Mouse (Mus musculus) urinary bladder, adult 2 months (tissue): ENCODE data around the gene Gramd1b. TPM values are rescaled to one million over a fixed set of nuclear protein-coding genes. Genes with fewer than 3 reads are reported as not detected.

Experiments
- DNase-seq: peaks from one replicate; pipeline ENCODE4 v3.0.0; 2022; ENCODE audit warnings: low spot score
- polyA plus RNA-seq: library from polyadenylated mRNA; depleted of rRNA; stranded (reverse); fragments of >200 nt; gene quantifications from 2 replicates; pipeline ENCODE4 v1.2.3, GENCODE M21; 2012

Gene Gramd1b
- polyA plus RNA-seq, 1 experiment = 5.9 TPM

DNA sequence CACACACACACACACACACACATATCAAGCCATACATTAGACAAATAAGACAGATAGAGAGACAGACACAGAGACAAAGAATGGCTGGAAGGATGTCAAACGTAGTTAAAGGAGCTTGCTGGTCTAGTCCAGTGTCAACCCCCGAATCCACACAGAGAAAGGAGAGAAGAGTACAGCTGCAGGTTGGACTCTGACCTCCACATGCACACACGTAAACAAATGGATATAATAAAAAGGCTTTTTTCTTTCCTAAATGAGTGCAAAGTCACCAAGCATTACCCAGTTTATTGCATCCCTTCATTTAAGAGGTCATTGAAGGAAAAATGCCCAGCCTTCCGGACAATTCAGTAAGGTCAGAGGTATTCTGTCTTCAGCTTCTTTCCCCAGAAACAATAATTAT, 161.0 kb downstream of the Gramd1b start:
- DNase-seq = no peak

DNA sequence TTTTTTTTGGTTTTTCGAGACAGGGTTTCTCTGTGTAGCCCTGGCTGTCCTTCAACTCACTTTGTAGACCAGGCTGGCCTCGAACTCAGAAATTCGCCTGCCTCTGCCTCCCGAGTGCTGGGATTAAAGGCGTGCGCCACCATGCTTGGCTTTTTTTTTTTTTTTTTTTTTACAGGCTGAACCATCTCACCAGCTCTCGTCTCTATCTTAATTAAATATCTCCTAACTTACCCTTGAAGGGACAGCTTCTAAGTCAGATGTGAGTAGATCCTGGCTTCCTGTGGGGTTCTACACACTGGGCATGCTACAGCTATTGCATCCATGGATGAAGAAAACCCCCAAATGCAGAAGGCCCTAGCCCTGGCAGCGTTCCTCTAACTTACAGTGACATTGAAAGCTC, 164.4 kb downstream of the Gramd1b start:
- DNase-seq = no peak

DNA sequence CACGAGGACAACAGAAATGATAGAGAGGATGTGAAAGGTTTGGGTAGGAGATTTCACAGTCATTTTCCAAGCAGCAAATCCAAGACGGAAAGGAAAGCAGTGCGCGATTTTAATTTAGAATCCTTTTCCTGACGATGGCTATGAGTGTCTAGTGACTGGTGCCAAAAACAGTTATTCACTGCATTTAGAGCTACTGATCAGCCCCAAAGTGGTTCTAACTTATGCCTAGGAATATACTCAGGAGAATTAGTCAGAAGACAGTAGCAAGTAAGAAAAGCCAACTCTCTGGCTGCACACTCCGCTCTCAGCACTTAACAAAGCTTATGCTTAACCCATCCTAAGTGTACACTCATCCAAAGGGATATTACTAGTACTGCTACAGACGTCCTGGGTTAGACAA, 166.9 kb downstream of the Gramd1b start:
- no peak for DNase-seq

DNA sequence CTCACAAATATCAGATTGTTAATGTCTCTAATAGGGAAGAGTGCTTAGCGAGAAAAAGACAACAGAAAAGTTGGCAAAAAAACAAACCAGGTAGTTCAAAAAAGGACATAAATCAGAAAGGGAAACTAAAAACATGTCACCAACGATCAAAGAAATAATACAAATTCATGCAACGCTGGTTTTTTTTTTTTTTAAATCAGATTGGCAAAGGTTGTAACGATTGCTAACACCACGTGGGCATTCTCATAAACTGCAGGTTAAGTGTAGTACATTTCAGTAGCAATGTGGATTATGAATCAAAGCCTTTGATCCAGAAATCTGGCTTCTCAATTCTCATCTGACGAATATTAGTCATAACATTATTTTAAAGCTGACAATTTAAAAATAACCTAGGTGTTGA, 169.2 kb downstream of the Gramd1b start:
- DNase-seq = no peak

DNA sequence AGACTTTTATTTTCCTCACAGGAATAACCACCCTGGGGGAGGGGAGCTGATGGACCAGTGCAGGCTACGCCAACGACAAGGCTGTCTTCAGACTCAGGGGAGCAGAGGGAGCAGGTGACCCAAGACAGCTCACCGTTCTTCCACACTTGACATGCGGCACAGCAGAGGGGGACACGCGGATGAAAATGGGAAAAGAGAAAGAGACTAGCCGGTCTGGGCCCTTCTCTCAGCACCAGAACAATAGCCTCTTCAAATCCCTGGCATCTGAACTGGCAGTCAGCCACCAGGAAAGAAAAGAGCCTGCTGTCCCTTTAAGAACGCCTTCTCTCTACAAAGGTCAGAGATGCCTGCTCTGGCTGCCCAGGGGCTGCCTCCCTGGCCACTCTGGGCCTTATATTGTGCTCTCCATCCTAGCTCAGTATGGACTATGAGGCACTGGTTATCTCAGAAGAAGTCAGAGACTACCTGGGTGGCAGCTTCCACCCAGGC, 172.7 kb downstream of the Gramd1b start:
- DNase-seq = no peak

DNA sequence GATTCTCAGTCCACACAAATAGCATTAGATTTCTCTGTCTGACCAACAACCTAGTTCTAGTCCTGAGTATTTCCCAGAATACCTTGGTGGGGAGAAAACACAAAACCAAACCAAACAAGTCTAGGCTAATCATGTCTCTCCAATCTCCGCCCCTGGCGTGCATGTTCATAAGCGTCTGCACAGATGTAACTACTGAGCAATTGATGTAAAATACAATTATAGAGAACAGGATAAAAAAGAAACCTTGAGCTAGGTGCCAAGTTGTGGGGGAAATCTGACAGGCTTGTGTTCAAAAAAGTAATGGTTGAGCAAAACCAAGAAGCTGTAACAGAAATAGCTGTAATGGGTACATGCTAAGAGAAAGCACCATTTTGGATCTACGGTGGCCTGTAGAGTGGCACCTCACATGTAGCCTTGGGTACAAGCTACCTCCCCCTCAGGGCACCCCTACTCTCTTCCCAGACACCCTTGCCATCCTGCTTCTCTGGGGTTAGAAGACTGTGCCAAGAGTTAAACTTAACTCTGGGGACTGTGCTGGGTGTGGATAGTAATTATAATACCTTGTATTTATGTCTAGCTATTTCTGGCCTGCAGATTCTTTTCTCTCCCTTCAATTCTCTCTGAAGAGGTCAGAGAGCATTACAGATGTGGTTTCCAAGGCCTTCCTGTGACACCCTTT, 174.3 kb downstream of the Gramd1b start:
- no peak for DNase-seq

DNA sequence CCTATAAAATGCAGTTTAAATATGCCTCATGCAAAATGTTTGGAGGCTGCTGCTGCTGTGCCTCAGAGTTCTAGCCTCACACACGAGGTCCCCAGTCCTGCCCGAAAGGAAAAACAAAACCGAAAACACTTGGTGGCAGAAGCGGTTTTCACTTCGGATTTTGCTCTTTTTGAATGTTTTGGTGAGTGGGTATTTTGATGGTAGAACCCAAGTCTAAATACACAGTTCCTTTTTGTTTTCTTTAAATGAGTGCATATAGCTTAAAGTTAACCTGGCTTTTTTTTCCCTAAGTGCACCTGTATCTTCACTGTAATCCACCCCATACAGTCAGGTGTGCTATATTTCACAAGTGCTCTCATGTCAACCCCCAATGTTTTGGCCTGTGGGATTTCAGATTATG, 174.8 kb downstream of the Gramd1b start:
- no peak for DNase-seq

DNA sequence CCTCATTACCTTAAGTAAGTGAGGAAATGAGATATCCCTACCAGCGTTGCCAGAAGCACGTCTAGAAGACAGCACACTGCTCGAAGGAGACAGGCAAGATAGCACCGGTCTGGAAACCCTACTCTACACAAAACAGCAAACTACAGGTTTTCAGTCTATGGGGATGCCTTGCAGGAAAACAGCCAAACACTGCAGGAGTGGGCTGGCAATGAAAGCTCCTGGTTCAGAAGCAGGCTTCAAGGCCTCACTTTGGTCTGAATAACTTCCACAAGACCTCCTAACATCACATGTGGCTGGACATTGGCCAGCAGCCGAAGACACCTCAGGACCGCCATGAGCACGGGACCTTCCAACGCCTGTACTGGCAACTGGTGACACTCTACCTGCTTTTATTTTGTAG, 175.8 kb downstream of the Gramd1b start:
- DNase-seq = no peak

DNA sequence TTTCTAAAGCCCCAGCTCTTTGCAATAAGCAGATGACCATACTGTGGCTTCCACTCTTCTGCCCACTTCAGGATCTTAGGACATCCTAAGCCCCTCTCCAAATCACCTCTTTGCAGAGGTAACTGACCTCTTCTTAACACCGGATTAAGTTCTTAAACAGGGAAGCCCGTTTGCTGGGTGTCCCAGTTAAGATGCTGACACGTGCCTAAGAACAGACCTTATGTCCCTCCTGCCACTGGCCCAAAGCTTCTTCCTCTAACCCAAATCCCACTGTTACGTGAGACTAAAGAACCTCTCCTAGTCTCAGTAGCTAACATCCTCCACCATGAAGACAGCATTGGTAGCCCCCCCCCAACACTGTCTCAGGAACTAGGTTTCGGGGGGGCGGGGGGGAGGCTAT, 177.6 kb downstream of the Gramd1b start:
- no peak for DNase-seq

DNA sequence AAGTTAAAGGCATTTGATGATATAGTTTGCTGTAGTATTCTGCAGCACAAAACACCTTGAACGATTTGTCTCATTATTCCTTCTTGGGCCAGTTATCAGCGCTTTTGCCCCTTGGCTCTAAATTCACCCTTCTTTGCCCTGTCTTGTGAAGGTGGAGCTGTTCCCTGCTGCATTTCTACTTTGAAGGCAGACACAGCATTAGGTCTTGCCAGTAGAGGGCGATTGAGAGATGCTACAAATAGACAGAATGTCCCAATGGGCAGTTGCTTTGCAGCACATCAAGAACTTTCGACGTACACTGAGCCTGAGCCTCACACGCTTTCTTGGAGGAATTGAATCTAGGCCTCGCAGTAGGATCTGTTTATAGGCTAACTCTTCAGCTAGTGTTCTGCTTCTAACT, 180.5 kb downstream of the Gramd1b start:
- DNase-seq = no peak

DNA sequence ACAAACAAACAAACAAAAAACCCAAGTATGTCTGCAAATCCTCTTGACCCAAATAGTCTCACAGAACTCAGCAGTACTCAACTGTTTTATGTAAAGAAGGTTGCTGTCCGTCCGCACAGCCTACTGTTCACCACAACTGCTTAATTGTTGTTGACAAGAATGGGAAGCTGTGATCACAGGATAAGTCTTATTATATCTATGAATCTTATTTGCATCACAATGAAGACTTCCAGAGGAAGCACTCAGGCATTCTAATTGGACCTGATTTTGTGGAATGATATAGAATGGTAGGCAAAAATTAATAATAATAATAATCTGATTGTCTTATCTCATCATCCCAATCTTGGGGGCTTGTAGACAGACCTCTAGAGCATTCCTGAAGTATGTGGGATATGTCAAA, 181.1 kb downstream of the Gramd1b start:
- no peak for DNase-seq

DNA sequence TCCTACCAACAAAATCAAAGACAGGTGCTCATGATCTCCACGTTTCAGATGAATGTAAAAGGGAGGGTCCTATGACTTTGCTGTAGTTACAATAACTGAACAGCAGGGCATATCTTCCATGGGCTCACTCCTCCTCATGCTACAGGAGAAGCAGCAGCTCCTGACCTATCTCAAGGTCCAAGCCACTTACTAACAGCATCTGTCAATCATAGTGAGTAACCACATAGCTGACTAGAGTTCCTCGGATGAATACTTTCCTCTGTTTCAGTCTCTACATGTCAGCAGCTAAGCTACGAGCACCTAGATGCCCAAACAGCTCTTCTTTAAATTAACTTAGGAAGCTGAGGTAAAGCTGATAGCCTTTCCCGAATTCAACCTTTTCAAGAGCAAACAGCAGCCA, 181.6 kb downstream of the Gramd1b start:
- no peak for DNase-seq

DNA sequence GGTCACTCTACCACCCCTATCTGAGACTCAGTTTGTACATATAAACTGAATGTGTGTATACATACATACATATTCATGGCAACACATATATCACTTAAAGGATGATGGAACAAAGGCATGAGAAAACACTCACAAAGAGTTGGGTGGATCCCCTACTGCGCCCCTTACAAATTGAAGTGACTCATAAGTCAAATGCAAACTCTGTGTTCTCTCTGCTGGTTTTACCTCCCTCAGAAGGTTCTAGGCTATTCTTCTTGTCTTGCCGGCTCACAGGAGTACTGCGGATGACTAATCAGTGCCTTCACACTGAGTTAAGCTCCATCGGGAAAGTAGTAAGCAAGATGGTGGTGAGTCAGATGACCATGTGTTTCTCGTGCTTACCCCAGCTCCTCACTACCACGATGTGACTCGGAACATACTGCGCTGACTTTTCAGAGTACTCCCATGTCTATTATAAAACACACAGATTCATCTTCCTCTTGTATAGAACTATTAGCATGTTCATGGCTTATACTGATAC, 182.4 kb downstream of the Gramd1b start:
- DNase-seq = no peak

DNA sequence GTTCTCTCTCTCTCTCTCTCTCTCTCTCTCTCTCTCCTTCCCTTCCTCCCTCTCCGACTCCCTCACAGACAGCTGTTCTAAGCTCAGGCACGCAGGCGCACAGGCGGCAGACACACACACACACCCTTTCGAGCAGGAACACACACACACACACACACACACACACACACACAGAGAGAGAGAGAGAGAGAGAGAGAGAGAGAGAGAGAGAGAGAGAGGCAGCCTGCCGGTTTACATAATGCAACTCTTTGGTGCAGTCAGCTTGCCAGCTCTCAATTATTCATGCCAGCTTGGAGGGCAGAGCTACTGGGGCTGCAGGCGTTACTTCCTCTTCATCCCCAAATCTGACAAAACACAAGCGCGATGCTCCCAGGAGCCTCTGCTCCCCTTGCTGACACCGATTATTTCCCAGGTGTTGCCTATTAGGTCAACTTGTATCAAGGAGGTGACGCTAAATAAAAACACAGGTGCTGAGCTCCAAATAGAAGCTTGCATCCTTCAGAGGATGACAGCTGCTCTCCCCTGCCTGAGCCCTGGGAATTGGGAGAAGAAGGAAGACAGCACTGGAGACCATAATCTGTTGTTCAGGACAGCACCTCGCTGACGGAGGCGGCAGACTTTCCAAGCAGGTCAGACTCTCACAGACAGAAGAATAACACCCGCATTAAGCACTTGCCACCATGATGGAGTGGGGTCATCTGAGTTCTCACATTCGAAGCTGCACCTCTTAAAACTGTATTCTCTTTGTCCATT, 184.8 kb downstream of the Gramd1b start:
- no peak for DNase-seq

DNA sequence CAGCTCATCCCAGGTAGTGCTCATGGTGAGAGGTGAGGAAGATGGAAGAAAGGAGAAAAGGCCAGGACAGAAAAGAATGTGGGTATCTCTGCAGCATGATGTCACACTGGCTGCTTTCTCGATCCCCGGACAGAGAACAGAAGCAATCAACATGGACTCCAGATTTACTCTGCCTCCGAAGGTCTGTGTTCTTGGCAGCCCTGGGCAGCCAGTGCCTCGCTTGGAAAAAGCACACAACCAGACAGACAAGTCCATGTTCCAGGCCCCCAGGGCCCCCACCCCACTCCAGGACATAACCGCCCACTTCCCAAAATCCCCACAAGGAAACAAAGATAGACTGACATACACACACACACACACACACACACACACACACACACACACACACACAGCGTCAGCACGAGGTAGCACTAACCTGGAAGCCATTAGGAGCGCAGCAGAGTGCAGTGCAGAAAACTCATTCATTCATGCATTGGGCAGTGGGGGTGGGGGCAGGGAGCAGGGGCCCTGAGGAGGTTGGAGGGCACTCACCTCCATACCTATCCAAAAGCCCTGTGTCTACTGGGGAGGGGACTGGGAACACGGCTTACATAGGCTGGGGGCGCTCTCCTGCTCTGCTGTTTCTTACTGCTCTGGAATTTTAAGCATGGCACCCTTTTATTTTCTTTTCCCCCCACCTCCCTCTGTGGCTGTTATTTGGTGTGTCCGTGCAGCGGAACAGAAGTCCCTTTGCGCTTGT, 185.5 kb downstream of the Gramd1b start:
- DNase-seq = no peak

DNA sequence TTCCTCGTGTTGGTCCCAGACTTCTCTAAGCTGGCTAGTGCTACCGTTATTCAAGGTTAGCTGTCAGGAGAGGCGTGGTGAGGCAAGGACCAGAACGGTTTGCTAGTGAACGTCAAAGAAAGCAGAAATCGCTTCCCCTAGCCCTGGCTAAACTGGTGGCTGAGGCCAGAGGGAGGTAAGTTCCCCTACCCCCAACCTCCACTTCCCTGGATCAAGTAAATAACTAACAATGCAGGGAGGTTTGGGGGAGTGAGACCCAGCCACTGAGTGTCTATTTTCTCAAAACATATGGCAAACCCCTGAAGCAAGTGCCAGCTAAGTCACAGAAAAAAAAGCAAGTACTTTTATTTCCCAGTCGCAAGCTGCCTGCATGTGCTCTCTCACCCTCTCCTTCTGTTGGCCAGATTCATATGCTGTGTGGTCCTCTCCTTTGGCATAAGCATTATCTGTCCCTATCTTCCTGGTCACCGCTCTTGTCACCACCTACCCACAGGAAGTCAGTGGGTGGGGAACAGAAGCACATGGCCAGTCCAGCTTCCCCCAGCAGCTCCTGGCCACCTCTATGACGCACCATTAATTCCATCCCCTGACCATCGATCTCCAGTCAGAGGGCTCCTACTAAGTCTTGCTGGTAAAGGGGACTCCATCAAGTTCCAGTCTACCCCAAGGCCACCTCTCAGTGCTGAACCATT, 186.2 kb downstream of the Gramd1b start:
- no peak for DNase-seq

DNA sequence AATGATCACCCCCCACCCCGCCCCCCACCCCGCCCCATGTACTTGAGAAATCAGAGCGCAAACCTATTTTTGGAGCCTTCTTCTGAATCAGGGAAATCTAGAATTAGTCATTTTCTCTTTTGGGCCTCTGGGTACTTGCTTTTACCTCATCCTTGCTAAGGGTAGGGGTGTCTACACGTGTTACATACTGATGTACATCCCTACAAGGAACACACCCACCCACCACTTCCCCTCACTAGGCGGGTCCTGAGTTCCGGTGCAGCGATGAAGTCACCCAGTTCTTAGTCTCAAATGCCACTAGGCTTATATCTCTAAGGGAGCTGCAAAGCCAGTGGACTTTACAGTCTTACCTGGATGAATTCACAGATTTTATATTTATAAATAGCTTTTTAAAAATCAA, 187.4 kb downstream of the Gramd1b start:
- DNase-seq = no peak

DNA sequence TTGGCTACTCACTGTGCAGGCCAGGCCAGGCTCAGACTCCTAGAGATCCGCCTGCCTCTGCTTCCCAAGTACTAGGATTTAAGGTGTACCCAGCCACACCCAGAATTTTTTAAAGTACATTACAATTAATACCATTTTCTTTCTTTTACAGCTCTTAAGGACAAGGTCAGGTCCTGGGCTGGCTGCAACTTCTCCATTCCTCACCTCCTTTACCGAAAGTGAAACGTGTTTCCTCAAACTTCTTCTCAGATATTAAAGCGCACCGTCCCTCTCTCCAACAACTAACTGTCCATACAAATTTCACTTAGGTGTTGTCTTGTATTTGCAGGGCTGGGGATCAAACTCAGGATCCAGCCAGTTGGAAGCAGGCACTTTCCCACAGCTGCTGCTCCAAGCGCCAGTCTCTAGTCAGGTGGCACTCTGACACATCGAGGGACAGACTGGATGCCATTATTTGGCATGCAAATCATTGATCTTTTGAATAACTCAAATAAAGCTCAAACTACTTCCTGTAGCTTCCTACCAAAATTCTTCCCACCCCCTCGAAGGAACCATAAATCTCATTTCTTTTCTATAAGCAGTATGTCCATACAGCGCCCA, 188.0 kb downstream of the Gramd1b start:
- no peak for DNase-seq

DNA sequence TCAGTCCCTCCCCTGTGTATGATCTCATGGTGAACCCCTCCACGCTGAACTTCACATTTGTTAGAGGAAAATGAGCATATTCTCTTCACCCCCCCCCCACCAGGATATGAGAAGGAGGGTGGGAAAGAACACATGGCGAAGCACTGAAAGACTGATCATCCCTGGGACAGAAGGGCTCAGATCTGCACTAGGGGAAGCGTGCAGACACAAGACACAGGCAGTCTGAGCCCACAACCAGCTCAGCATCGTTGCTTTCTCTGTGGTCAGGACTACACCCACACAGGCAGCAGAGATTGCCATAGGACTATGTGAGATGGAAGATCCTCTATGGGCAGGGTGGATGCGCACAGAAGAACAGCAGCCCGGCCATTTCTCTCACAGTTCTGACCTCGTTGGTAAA, 189.1 kb downstream of the Gramd1b start:
- DNase-seq = no peak

DNA sequence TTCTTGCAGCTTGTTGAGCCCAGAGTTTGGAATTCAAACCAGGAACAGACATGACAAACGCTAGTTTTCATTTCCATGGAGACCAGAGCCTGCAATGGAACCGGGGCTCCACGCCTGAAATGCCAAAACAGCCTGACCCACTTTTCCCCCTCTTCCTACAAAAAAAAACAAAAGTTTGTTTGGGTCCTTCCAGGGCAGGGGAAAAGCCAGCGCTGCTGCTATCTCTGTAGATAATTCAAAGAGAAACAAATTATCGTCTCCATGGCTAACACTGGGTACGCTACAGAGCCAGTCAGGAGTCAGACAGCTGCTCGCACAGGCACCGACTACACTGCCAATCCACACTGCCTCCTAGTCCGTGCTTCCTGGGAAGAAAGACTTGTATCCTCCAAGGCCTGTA, 191.6 kb downstream of the Gramd1b start:
- DNase-seq = no peak

DNA sequence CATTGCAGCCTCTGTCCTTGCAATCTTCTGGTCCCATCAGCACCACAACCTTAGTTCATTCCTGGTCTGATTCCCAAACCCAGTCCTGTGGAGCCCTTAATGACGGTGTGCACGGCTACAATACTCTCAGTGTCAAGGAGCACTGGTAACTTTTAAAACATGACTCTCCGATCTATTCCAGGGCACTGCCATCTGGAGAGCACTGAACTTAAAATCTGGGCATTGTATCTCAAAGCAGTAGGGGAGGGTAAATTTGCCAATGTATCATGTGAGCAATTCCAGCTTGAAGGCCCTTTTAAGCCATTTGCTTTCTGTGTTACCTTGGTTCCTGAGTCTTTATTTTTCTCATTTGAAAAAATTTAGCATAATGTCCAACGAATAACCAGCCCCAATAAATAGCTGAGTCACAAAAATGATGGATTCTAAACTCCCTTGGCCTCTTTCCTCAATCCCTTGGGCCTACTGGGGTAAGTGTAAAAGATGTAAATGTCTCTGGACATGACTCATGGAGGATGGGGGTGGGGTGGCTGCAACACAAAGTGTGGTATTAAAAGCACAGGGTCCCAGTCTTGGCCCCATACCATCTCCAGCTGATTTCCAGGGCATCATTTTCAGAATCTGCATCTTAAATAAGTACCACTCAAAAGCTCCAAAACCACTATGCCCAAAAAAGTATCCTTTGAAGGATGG, 193.9 kb downstream of the Gramd1b start:
- no peak for DNase-seq
